Mouse (Mus musculus) adrenal gland, postnatal 0 days (tissue): ENCODE results near the gene Sema4g. TPM values are rescaled to one million over a fixed set of nuclear protein-coding genes. Genes with fewer than 3 reads are reported as not detected.

Experiments
- polyA plus RNA-seq: library from polyadenylated mRNA; unstranded; fragments of >200 nt; fragmentation: Nextera tagmentation; extraction: Ambion mirVana; gene quantifications from 2 replicates; pipeline ENCODE4 v1.2.1, GENCODE M21; 2015

Gene Sema4g
- polyA plus RNA-seq, result 1.9 and 2.2 TPM in 2 replicates

DNA sequence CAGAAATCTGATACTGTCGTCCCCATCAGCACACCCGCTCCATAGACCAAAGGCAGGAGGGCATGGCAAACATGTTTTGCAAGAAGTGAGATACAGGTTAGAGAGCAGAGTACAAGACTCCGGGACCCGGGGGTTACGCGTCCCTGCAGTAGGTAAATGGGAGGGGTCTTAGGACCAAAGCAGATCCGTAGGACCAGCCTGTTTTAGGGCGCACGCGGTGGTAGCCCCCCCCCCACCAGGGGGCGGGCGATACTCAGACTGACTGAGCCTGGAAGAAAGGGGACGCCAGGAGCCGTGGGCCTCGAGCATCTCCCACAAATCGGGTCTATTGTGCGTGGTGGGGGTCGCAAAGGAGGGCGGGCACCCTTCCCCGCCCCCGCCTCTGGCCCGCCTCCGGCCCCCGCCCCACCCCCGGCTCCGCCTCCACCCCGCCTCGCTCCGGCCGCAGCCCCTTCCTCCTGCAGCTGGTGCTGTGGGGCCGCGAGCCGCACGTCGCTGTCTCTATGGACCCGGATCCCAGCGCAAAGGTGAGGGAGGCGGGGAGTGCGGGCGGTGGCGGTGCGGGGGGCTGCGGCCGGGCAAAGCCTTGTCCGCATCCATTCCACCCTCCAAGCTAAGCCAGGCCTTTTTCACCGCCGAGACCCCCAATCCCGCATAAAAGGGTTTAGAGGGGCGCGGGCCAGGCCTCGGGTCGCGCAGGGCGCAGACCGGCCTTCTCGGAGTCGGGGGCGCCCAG is at the start of gene Sema4g:
Sema4g (plus strand) TSS at position 271 of the 736 bp plus-strand sequence.

DNA sequence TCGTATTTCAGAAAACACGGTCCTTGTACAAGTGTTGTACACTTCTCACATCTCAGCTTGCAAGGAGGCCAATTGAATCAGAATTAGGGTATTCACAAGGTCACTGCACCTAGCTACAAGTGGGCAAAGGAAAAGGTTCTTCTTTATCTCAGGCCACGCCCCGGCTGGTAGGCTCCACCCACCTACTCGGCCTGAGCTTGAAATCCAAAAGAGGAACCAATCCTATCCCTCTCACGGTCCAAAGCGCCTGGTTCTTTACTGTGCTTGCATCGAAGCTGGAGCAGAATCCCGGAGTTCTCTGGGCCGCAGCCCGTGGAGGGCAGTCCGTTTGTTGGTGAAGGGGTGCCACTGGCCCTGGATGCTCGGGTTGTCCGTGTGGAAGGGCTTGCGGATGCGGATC is 16.5 kb downstream of the Sema4g start, which contains the start of gene Twnk:
Twnk (plus strand) TSS at position 220 of the 400 bp plus-strand sequence.

GRCm38 (mm10) chr19:45005957-45006712 is 17.2 kb downstream of the Sema4g start, which contains the start of gene Mrpl43:
Mrpl43 (minus strand) TSS chr19:45006442.

DNA sequence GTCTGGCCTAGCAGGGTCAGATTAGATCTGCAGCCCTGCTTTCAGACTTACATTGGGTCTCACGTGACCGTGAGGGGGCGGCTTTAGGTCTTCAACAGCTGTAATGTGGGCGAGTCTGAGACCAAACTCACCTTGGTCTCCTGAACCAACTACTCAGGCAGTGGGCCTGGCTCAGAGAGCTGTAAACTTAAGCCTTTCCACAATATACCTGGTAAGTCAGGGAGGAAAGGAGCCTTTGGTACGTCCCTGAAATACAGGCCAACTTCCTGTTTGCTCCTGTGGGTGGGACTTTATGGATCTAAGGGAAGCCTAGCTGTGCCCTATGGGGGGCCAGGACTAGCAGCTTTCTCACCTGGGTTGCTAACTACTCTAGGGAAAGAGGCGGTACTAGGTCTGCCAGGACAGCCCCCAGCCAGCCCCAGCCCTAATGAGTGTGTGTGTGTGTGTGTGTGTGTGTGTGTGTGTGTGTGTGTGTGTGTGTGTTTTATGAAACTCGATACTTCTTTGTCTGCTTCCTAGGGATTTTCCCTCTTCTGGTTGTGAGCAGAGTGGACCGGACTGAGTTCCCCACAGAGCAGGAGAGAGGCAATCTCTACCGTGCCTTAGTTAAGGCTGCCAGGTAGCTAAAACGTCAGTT is 25.6 kb downstream of the Sema4g start, which contains the start of gene Lzts2:
Lzts2 (plus strand) TSS at position 80 of the 637 bp plus-strand sequence.

DNA sequence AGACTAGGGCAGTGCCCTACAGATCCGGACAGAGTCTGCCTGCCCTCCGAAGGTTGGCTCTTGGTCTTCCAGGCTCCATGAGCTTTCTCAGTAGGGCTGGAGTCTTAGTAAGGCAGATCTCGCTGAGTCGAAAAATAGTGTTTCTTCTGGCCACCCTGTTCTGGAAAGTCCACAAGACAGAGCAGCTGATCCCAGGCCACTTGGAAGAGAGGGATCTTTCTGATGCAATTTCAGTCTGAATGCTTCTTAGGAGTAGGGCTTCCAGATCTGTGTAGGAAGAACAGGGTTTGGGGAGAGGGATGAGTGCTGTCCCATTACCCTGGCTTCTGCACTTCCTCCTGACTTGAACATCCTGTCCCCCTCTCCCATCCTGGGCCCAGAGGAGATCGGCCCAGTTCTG is 56.8 kb downstream of the Sema4g start, which contains the start of gene Pdzd7:
Pdzd7 (minus strand) TSS at position 67 of the 400 bp plus-strand sequence.

DNA sequence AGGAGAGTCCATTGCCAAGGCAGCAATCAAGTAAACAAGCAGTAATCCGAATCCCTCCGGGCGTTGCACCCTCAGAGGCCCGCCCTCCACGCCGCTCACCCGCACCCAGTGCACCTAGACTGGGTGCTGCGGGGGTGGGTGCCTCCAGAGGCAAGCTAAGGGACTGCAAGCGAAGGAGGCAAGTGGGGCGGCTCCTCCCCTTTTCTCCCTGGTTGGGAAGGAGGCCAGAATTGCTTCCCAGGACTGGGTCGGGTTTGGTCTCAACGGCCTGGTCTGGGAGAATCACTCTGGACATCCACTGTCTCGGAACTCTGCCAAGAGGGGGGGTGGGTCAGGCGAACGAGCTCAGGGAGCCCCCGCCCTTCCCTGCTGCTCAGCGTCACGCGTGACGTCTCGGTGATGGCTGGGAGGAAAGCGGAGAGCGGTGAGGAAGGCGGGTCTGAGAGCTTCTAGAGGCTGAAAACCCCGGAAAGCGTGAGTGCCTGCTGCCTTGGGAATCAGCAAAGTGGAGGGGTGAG is 58.6 kb downstream of the Sema4g start, which contains the start of gene Sfxn3:
Sfxn3 (plus strand) TSS at position 87 of the 518 bp plus-strand sequence.

Other genes starting within 250 kb of the Sema4g start
- gene Pax2, start 233.1 kb upstream of the Sema4g start, polyA plus RNA-seq, result 0.33 and 4.6 TPM in 2 replicates
- 12.6 and 20.1 TPM in 2 replicates for gene Slf2, start 58.0 kb upstream of the Sema4g start, polyA plus RNA-seq
- gene Twnk, start 16.6 kb downstream of the Sema4g start, polyA plus RNA-seq, result 10.5 and 26.5 TPM in 2 replicates
- 65.9 and 90.5 TPM in 2 replicates for gene Mrpl43, start 17.3 kb downstream of the Sema4g start, polyA plus RNA-seq
- 63.4 and 82.6 TPM in 2 replicates for gene Lzts2, start 25.3 kb downstream of the Sema4g start, polyA plus RNA-seq
- 0.35 and 0.46 TPM in 2 replicates for gene Pdzd7, start 56.6 kb downstream of the Sema4g start, polyA plus RNA-seq
- gene Sfxn3, start 58.4 kb downstream of the Sema4g start, polyA plus RNA-seq, result 35.0 and 40.0 TPM in 2 replicates
- gene Kazald1, start 86.1 kb downstream of the Sema4g start, polyA plus RNA-seq, result 7.5 and 12.7 TPM in 2 replicates
- gene Tlx1, start 161.6 kb downstream of the Sema4g start, polyA plus RNA-seq, result 0.19 TPM in 1 of 2 replicates, not detected in the other
- gene Lbx1, start 246.7 kb downstream of the Sema4g start, polyA plus RNA-seq, result 0.06 and 0.19 TPM in 2 replicates